Comparison of ENCODE assay signal across 24 mouse cellular contexts in genomic region chr10:36379351-36380302, GRCm38 (mm10).
"Had no signal": no experiment of that assay in that cellular context is flagged by ENCODE, and none has a peak within 500 bp of the region (broad histone marks: within the 10 kb centered on the region; RNA-seq: fewer than 3 reads in every experiment).

No protein-coding gene starts in this region.

- H3K27me3 ChIP-seq: limb, embryonic 12.5 days; limb, embryonic 15.5 days; megakaryocyte, embryonic 14.5 days; midbrain, embryonic 13.5 days; stomach, embryonic 15.5 days had no signal

- H3K4me3 ChIP-seq: layer of hippocampus, adult 2 months; limb, embryonic 12.5 days; limb, embryonic 15.5 days; megakaryocyte, embryonic 14.5 days; midbrain, embryonic 10.5 days; midbrain, embryonic 13.5 days; myocyte; stomach, embryonic 15.5 days had no signal

- DNase-seq: kidney, adult 2 months; kidney, postnatal 25 days; layer of hippocampus, adult 9-11 months; left cerebral cortex, postnatal 4 days; liver, postnatal 0 days; lung, embryonic 14.5 days; retina, postnatal 1 day; right cerebral cortex, postnatal 25 days; spleen, adult 18-20 months; thymus, postnatal 25 days had no signal

- H3K9ac ChIP-seq: limb, embryonic 12.5 days; limb, embryonic 15.5 days; liver, embryonic 14.5 days; liver, postnatal 0 days; lung, embryonic 14.5 days; midbrain, embryonic 13.5 days; stomach, embryonic 15.5 days had no signal

- ATAC-seq: intestine, postnatal 0 days; liver, postnatal 0 days; lung, postnatal 0 days; midbrain, embryonic 13.5 days; midbrain, embryonic 16.5 days had no signal

- H3K36me3 ChIP-seq: limb, embryonic 12.5 days; limb, embryonic 15.5 days; midbrain, embryonic 10.5 days; midbrain, embryonic 13.5 days; stomach, embryonic 15.5 days had no signal

- H3K4me2 ChIP-seq: limb, embryonic 12.5 days; limb, embryonic 15.5 days; liver, embryonic 11.5 days; lung, embryonic 14.5 days; midbrain, embryonic 13.5 days; stomach, embryonic 15.5 days had no signal

- H3K9me3 ChIP-seq: limb, embryonic 12.5 days; limb, embryonic 15.5 days; megakaryocyte, embryonic 14.5 days; midbrain, embryonic 10.5 days; midbrain, embryonic 13.5 days; stomach, embryonic 15.5 days had no signal

- H3K4me1 ChIP-seq: limb, embryonic 12.5 days; limb, embryonic 15.5 days; megakaryocyte, embryonic 14.5 days; midbrain, embryonic 10.5 days; midbrain, embryonic 13.5 days; stomach, embryonic 15.5 days had no signal

- H3K27ac ChIP-seq: kidney, postnatal 0 days; layer of hippocampus, adult 2 months; limb, embryonic 12.5 days; limb, embryonic 15.5 days; liver, embryonic 14.5 days; midbrain, embryonic 10.5 days; midbrain, embryonic 13.5 days; stomach, embryonic 15.5 days had no signal
